Mouse (Mus musculus) midbrain, embryonic 10.5 days (tissue): ENCODE results near the gene Amn1. TPM values are rescaled to one million over a fixed set of nuclear protein-coding genes. Genes with fewer than 3 reads are reported as not detected.
"Not testable (repeated sequence)": the region's sequence is repeated elsewhere in the genome, so short reads cannot be mapped to it uniquely, and the experiment has no call there.

Experiments
- DNase-seq: peaks from one replicate; pipeline ENCODE4 v3.0.0-alpha.2; 2017; ENCODE audit warnings: low spot score
- H3K27ac ChIP-seq: fragments of 300-500 bp; sonication (generic); replicated peaks from 2 replicates; pipeline ENCODE4 v1.5.1; 2016; ENCODE audit warnings: mild to moderate bottlenecking
- H3K27me3 ChIP-seq: fragments of 300-500 bp; sonication (generic); 2 replicates; pipeline ENCODE4 v1.6.1; 2016; ENCODE audit warnings: low read depth, mild to moderate bottlenecking; ENCODE audit not compliant: poor library complexity, severe bottlenecking
- H3K36me3 ChIP-seq: fragments of 300-500 bp; sonication (generic); 2 replicates; pipeline ENCODE4 v1.6.1; 2016; ENCODE audit warnings: mild to moderate bottlenecking, moderate library complexity
- H3K4me1 ChIP-seq: fragments of 300-500 bp; sonication (generic); 2 replicates; pipeline ENCODE4 v1.6.1; 2016
- H3K4me3 ChIP-seq: fragments of 300-500 bp; sonication (generic); 2 replicates; pipeline ENCODE4 v1.5.1; 2016; ENCODE audit warnings: mild to moderate bottlenecking, moderate library complexity
- H3K9me3 ChIP-seq: fragments of 300-500 bp; sonication (generic); replicated peaks from 2 replicates; pipeline ENCODE4 v1.6.1; 2016; ENCODE audit warnings: mild to moderate bottlenecking
- WGBS: fragments of 180-500 bp; shearing (Covaris S2); methylation state at CpG from one replicate; pipeline ENCODE4 v1.1.7; 2016; 5-methylcytosine and 5-hydroxymethylcytosine counted together
- polyA plus RNA-seq: library from polyadenylated mRNA; unstranded; fragments of >200 nt; fragmentation: Nextera tagmentation; extraction: Ambion mirVana; gene quantifications from 2 replicates; pipeline ENCODE4 v1.2.1, GENCODE M21; 2016

The Amn1 gene
- polyA plus RNA-seq, 1 experiment from 2014 or later, result 50.2 TPM

GRCm38 (mm10) chr6:149148436-149149229 is 39.9 kb downstream of the Amn1 start:
- Histone ChIP-seq H3K27me3 (no peaks in the 10 kb centered on the region), H3K9me3 (no peaks in the 10 kb centered on the region), H3K4me3 (no peak overlapping the region), H3K36me3 (peaks cover 36% of the 10 kb centered on the region), H3K27ac (no peak overlapping the region), H3K4me1 (peaks cover 3% of the 10 kb centered on the region)
- WGBS, result 95% methylated on average over 7 of the region's 7 CpGs
- no peak for DNase-seq

- peaks cover 23% of the 10 kb centered on the region for H3K36me3 ChIP-seq
- no peaks in the 10 kb centered on the region for H3K9me3 ChIP-seq
- no peak for DNase-seq
- peaks cover 14% of the 10 kb centered on the region for H3K4me1 ChIP-seq
- no peaks in the 10 kb centered on the region for H3K27me3 ChIP-seq
- no peak overlapping the region for H3K4me3 ChIP-seq
- no peak overlapping the region for H3K27ac ChIP-seq
- 96% methylated on average over 1 of the region's 1 CpGs for WGBS
These were observed 43.4 kb downstream of the Amn1 start for GRCm38 (mm10) chr6:149145143-149145542.

GRCm38 (mm10) chr6:149141393-149142173 is 46.9 kb downstream of the Amn1 start:
- H3K36me3 ChIP-seq, result peaks cover 18% of the 10 kb centered on the region
- H3K4me1 ChIP-seq, result peaks cover 14% of the 10 kb centered on the region
- H3K9me3 ChIP-seq, result no peaks in the 10 kb centered on the region
- DNase-seq, result peak; percentile 86
- H3K27me3 ChIP-seq, result no peaks in the 10 kb centered on the region
- WGBS, result 8% methylated on average over 36 of the region's 36 CpGs
- H3K27ac ChIP-seq, result peak overlapping the region; percentile 85
- H3K4me3 ChIP-seq, result peak overlapping the region; percentile 63

GRCm38 (mm10) chr6:149139471-149139870 is 49.0 kb downstream of the Amn1 start, which contains the start of gene Etfbkmt:
Gene Etfbkmt, plus strand, starts transcription at chr6:149139849.
- Histone ChIP-seq H3K4me3 (no peak within 1 kb of the TSS), H3K27me3 (no peaks in the 10 kb centered on the region), H3K36me3 (peaks cover 9% of the 10 kb centered on the region), H3K4me1 (peaks cover 20% of the 10 kb centered on the region), H3K27ac (no peak within 1 kb of the TSS), H3K9me3 (no peaks in the 10 kb centered on the region)
- 88% methylated on average over 1 of the region's 1 CpGs for WGBS
- DNase-seq, result no peak

GRCm38 (mm10) chr6:149139011-149139410 is 49.5 kb downstream of the Amn1 start:
- Histone ChIP-seq H3K9me3 (no peaks in the 10 kb centered on the region), H3K4me3 (no peak overlapping the region), H3K27ac (no peak overlapping the region), H3K36me3 (peaks cover 4% of the 10 kb centered on the region), H3K27me3 (no peaks in the 10 kb centered on the region), H3K4me1 (peaks cover 24% of the 10 kb centered on the region)
- no peak for DNase-seq
- WGBS, result 89% methylated on average over 3 of the region's 3 CpGs

GRCm38 (mm10) chr6:149137936-149138335 is 50.6 kb downstream of the Amn1 start:
- WGBS, result 87% methylated on average over 2 of the region's 2 CpGs
- Histone ChIP-seq H3K4me3 (no peak overlapping the region), H3K27me3 (no peaks in the 10 kb centered on the region), H3K27ac (no peak overlapping the region), H3K9me3 (no peaks in the 10 kb centered on the region), H3K4me1 (peaks cover 31% of the 10 kb centered on the region), H3K36me3 (peaks cover 1% of the 10 kb centered on the region; the same call in 1 of the 2 replicates)
- DNase-seq, result no peak

GRCm38 (mm10) chr6:149135631-149136030 is 52.9 kb downstream of the Amn1 start:
- peaks cover 26% of the 10 kb centered on the region for H3K4me1 ChIP-seq
- DNase-seq, result no peak
- no peaks in the 10 kb centered on the region for H3K27me3 ChIP-seq
- H3K9me3 ChIP-seq, result no peaks in the 10 kb centered on the region
- H3K36me3 ChIP-seq, result no peaks in the 10 kb centered on the region
- H3K27ac ChIP-seq, result no peak overlapping the region
- no peak overlapping the region for H3K4me3 ChIP-seq
- WGBS, result 87% methylated on average over 6 of the region's 6 CpGs

GRCm38 (mm10) chr6:149134391-149135150 is 53.9 kb downstream of the Amn1 start:
- 27% methylated on average over 5 of the region's 5 CpGs for WGBS

GRCm38 (mm10) chr6:149132311-149133077 is 56.0 kb downstream of the Amn1 start:
- Histone ChIP-seq H3K9me3 (no peaks in the 10 kb centered on the region), H3K4me1 (peaks cover 31% of the 10 kb centered on the region), H3K36me3 (no peaks in the 10 kb centered on the region), H3K27me3 (no peaks in the 10 kb centered on the region), H3K4me3 (no peak overlapping the region), H3K27ac (no peak overlapping the region)
- 30% methylated on average over 5 of the region's 5 CpGs for WGBS
- peak; percentile 49 for DNase-seq

More at GRCm38 (mm10) chr6:149134391-149135150, 53.9 kb downstream of the Amn1 start:
- Histone ChIP-seq H3K27ac (no peak overlapping the region), H3K36me3 (no peaks in the 10 kb centered on the region), H3K9me3 (no peaks in the 10 kb centered on the region), H3K27me3 (no peaks in the 10 kb centered on the region), H3K4me3 (no peak overlapping the region), H3K4me1 (peaks cover 27% of the 10 kb centered on the region)
- no peak for DNase-seq

- H3K27ac ChIP-seq, result no peak overlapping the region
- H3K36me3 ChIP-seq, result no peaks in the 10 kb centered on the region
- 12% methylated on average over 3 of the region's 3 CpGs for WGBS
- no peak for DNase-seq
- H3K4me3 ChIP-seq, result no peak overlapping the region
- peaks cover 31% of the 10 kb centered on the region for H3K4me1 ChIP-seq
- H3K9me3 ChIP-seq, result no peaks in the 10 kb centered on the region
- no peaks in the 10 kb centered on the region for H3K27me3 ChIP-seq
These were observed 57.4 kb downstream of the Amn1 start for GRCm38 (mm10) chr6:149131111-149131510.

- not testable (repeated sequence) for DNase-seq, H3K4me3 ChIP-seq, H3K27me3 ChIP-seq, H3K36me3 ChIP-seq, H3K27ac ChIP-seq, H3K9me3 ChIP-seq
- peaks cover 29% of the 10 kb centered on the region for H3K4me1 ChIP-seq
- 81% methylated on average over 8 of the region's 8 CpGs for whole genome bisulfite sequencing
These were observed 58.6 kb downstream of the Amn1 start, which contains the start of gene Gm10203 for GRCm38 (mm10) chr6:149129870-149130269. Gene Gm10203, plus strand, starts transcription at chr6:149130170.

- Histone ChIP-seq H3K27me3 (no peaks in the 10 kb centered on the region), H3K4me1 (peaks cover 17% of the 10 kb centered on the region), H3K27ac (no peak overlapping the region), H3K4me3 (no peak overlapping the region), H3K9me3 (no peaks in the 10 kb centered on the region), H3K36me3 (no peaks in the 10 kb centered on the region)
- peak; percentile 20 for DNase-seq
- 64% methylated on average over 4 of the region's 4 CpGs for WGBS
These were observed 61.8 kb downstream of the Amn1 start for GRCm38 (mm10) chr6:149126675-149127074.
